Mouse (Mus musculus) embryonic facial prominence, embryonic 11.5 days (tissue): Measurements from ENCODE around the gene Ces3a. TPM values are rescaled to one million over a fixed set of nuclear protein-coding genes. Genes with fewer than 3 reads are reported as not detected.
"Not testable (repeated sequence)": the region's sequence is repeated elsewhere in the genome, so short reads cannot be mapped to it uniquely, and the experiment has no call there.

Source experiments
- ATAC-seq: fragments of 200-750 bp; cut with Nextera tagmentation; replicated peaks from 2 replicates; pipeline ENCODE4 v1.8.0; 2017; ENCODE audit warnings: low read depth; ENCODE audit not compliant: insufficient number of reproducible peaks, low FRiP score, low TSS enrichment
- DNase-seq: peaks from one replicate; pipeline ENCODE4 v3.0.0-alpha.2; 2015; ENCODE audit warnings: low spot score
- H3K27ac ChIP-seq: fragments of 300-500 bp; sonication (generic); replicated peaks from 2 replicates; pipeline ENCODE4 v1.5.1; 2014; ENCODE audit warnings: mild to moderate bottlenecking, low read depth, low read length, control low read depth
- H3K27me3 ChIP-seq: fragments of 300-500 bp; sonication (generic); 2 replicates; pipeline ENCODE4 v1.6.1; 2014; ENCODE audit warnings: mild to moderate bottlenecking, low read length, moderate library complexity, mixed read lengths; ENCODE audit not compliant: control insufficient read depth, insufficient read depth
- H3K36me3 ChIP-seq: fragments of 300-500 bp; sonication (generic); replicated peaks from 2 replicates; pipeline ENCODE4 v1.6.1; 2014; ENCODE audit warnings: low read depth, mild to moderate bottlenecking, low read length, moderate library complexity, mixed read lengths; ENCODE audit not compliant: control insufficient read depth, insufficient read depth
- H3K4me1 ChIP-seq: fragments of 300-500 bp; sonication (generic); 2 replicates; pipeline ENCODE4 v1.6.1; 2014; ENCODE audit warnings: low read length, mixed read lengths; ENCODE audit not compliant: control insufficient read depth, insufficient read depth
- H3K4me2 ChIP-seq: fragments of 300-500 bp; sonication (generic); 2 replicates; pipeline ENCODE4 v1.6.1; 2014; ENCODE audit warnings: low read depth, mild to moderate bottlenecking, control low read depth, low read length, moderate library complexity
- H3K4me3 ChIP-seq: fragments of 300-500 bp; sonication (generic); 2 replicates; pipeline ENCODE4 v1.5.1; 2014; ENCODE audit warnings: low read depth, low read length, control low read depth
- H3K9ac ChIP-seq: fragments of 300-500 bp; sonication (generic); replicated peaks from 2 replicates; pipeline ENCODE4 v1.6.1; 2014; ENCODE audit warnings: mild to moderate bottlenecking, control low read depth, low read length
- H3K9me3 ChIP-seq: fragments of 300-500 bp; sonication (generic); replicated peaks from 2 replicates; pipeline ENCODE4 v1.6.1; 2016; ENCODE audit warnings: mild to moderate bottlenecking, low read length, inconsistent platforms, mixed read lengths; ENCODE audit not compliant: control insufficient read depth
- WGBS: fragments of 180-500 bp; shearing (Covaris S2); extraction: QIAGEN DNeasy Blood & Tissue Kit; methylation state at CpG from one replicate; pipeline ENCODE4 v1.1.7; 2014; 5-methylcytosine and 5-hydroxymethylcytosine counted together
- polyA plus RNA-seq: library from polyadenylated mRNA; unstranded; fragments of >200 nt; fragmentation: Nextera tagmentation; extraction: Ambion mirVana; gene quantifications from 2 replicates; pipeline ENCODE4 v1.2.1, GENCODE M21; 2014

The Ces3a gene
- polyA plus RNA-seq, 1 experiment from 2014 or later: not detected

GRCm38 (mm10) chr8:105076601-105077000 is 28.2 kb downstream of the Ces3a start:
- no peaks in the 10 kb centered on the region for H3K27me3 ChIP-seq
- ATAC-seq: no peak
- DNase-seq: no peak
- H3K9ac ChIP-seq: no peak overlapping the region
- H3K4me3 ChIP-seq: no peak overlapping the region
- no peaks in the 10 kb centered on the region for H3K4me1 ChIP-seq
- no peaks in the 10 kb centered on the region for H3K36me3 ChIP-seq
- H3K4me2 ChIP-seq: no peak overlapping the region
- H3K9me3 ChIP-seq: no peaks in the 10 kb centered on the region
- 92% methylated on average over 4 of the region's 4 CpGs for WGBS
- no peak overlapping the region for H3K27ac ChIP-seq

GRCm38 (mm10) chr8:105077071-105077470 is 28.7 kb downstream of the Ces3a start:
- no peak for ATAC-seq
- H3K27ac ChIP-seq: no peak overlapping the region
- no peaks in the 10 kb centered on the region for H3K4me1 ChIP-seq
- 73% methylated on average over 6 of the region's 6 CpGs for WGBS
- H3K36me3 ChIP-seq: no peaks in the 10 kb centered on the region
- no peaks in the 10 kb centered on the region for H3K27me3 ChIP-seq
- H3K4me3 ChIP-seq: no peak overlapping the region
- no peak overlapping the region for H3K4me2 ChIP-seq
- no peaks in the 10 kb centered on the region for H3K9me3 ChIP-seq
- H3K9ac ChIP-seq: no peak overlapping the region
- no peak for DNase-seq

GRCm38 (mm10) chr8:105078591-105078990 is 30.2 kb downstream of the Ces3a start:
- no peaks in the 10 kb centered on the region for H3K9me3 ChIP-seq

GRCm38 (mm10) chr8:105080814-105081336 is 32.5 kb downstream of the Ces3a start:
- WGBS: 75% methylated on average over 5 of the region's 5 CpGs
- Histone ChIP-seq H3K36me3 (no peaks in the 10 kb centered on the region), H3K4me2 (no peak overlapping the region)

More at GRCm38 (mm10) chr8:105078591-105078990, 30.2 kb downstream of the Ces3a start:
- no peak overlapping the region for H3K27ac ChIP-seq
- H3K4me1 ChIP-seq: no peaks in the 10 kb centered on the region
- WGBS: 84% methylated on average over 5 of the region's 5 CpGs
- DNase-seq: no peak
- ATAC-seq: no peak
- H3K9ac ChIP-seq: no peak overlapping the region
- no peaks in the 10 kb centered on the region for H3K27me3 ChIP-seq
- H3K36me3 ChIP-seq: no peaks in the 10 kb centered on the region
- H3K4me2 ChIP-seq: no peak overlapping the region
- H3K4me3 ChIP-seq: no peak overlapping the region

GRCm38 (mm10) chr8:105083449-105084050 is 35.1 kb downstream of the Ces3a start, which contains the start of gene Ces3b:
Ces3b (plus strand) TSS chr8:105083753.
- no peak within 1 kb of the TSS for H3K4me3 ChIP-seq
- H3K27ac ChIP-seq: no peak within 1 kb of the TSS
- WGBS: 77% methylated on average over 7 of the region's 7 CpGs
- no peak within 1 kb of the TSS for H3K9ac ChIP-seq
- DNase-seq (no peak), ATAC-seq (no peak)
- no peaks in the 10 kb centered on the region for H3K9me3 ChIP-seq
- no peaks in the 10 kb centered on the region for H3K27me3 ChIP-seq
- no peaks in the 10 kb centered on the region for H3K36me3 ChIP-seq
- H3K4me2 ChIP-seq: no peak within 1 kb of the TSS
- H3K4me1 ChIP-seq: no peaks in the 10 kb centered on the region

More at GRCm38 (mm10) chr8:105080814-105081336, 32.5 kb downstream of the Ces3a start:
- no peak overlapping the region for H3K27ac ChIP-seq
- DNase-seq (no peak), ATAC-seq (no peak)
- H3K9ac ChIP-seq: no peak overlapping the region
- no peaks in the 10 kb centered on the region for H3K27me3 ChIP-seq
- H3K4me1 ChIP-seq: no peaks in the 10 kb centered on the region
- no peak overlapping the region for H3K4me3 ChIP-seq
- H3K9me3 ChIP-seq: no peaks in the 10 kb centered on the region

GRCm38 (mm10) chr8:105088166-105088565 is 39.8 kb downstream of the Ces3a start:
- not testable (repeated sequence) for DNase-seq, H3K27me3 ChIP-seq, H3K9me3 ChIP-seq, ATAC-seq, H3K4me1 ChIP-seq, H3K27ac ChIP-seq, H3K36me3 ChIP-seq, H3K4me3 ChIP-seq, H3K4me2 ChIP-seq, H3K9ac ChIP-seq
- WGBS: 76% methylated on average over 5 of the region's 5 CpGs

GRCm38 (mm10) chr8:105088581-105088980 is 40.2 kb downstream of the Ces3a start:
- Histone ChIP-seq H3K4me3 (no peak overlapping the region), H3K27me3 (no peaks in the 10 kb centered on the region), H3K36me3 (no peaks in the 10 kb centered on the region), H3K4me2 (no peak overlapping the region), H3K9me3 (no peaks in the 10 kb centered on the region), H3K9ac (no peak overlapping the region), H3K4me1 (no peaks in the 10 kb centered on the region), H3K27ac (no peak overlapping the region)
- 63% methylated on average over 4 of the region's 4 CpGs for WGBS
- DNase-seq (no peak), ATAC-seq (no peak)

GRCm38 (mm10) chr8:105093992-105094391 is 45.6 kb downstream of the Ces3a start:
- no peaks in the 10 kb centered on the region for H3K27me3 ChIP-seq
- H3K9me3 ChIP-seq: no peaks in the 10 kb centered on the region
- 83% methylated on average over 2 of the region's 3 CpGs for WGBS
- H3K4me1 ChIP-seq: no peaks in the 10 kb centered on the region
- DNase-seq (no peak), ATAC-seq (0 out of 2 replicates have a peak, but pooled peaks have one; percentile 39)
- H3K4me3 ChIP-seq: no peak overlapping the region
- H3K36me3 ChIP-seq: no peaks in the 10 kb centered on the region
- no peak overlapping the region for H3K4me2 ChIP-seq
- H3K27ac ChIP-seq: no peak overlapping the region
- no peak overlapping the region for H3K9ac ChIP-seq
